Mouse (Mus musculus): ENCODE measurements around the gene Ckap4. TPM values are rescaled to one million over a fixed set of nuclear protein-coding genes. Genes with fewer than 3 reads are reported as not detected.
"Not testable (repeated sequence)": the region's sequence is repeated elsewhere in the genome, so short reads cannot be mapped to it uniquely, and the experiment has no call there.

The Ckap4 gene
- polyA plus RNA-seq, 2 experiments = 143 to 189 TPM

DNA sequence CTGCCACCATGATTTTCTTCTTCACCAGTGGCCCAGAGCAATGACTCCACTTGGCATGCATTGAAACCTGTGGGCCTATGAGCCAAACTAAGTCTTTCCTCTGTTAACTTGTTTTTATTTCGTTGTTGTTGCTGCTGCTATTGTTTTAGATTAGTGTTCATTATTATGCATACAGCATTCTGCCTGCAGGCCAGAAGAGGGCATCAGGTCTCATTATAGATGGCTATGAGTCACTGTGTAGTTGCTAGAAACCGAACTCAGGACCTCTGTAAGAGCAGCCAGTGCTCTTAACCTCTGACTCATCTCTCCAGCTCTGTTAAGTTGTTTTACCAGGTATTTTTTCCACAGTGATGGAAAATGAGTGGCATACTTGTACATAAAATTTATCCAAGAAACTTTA lies 50.8 kb downstream of the Ckap4 start:
- no peak overlapping the region for H3K4me2 ChIP-seq (replicated peaks; ENCODE audit: low read depth, low read length, severe bottlenecking)
- no peak overlapping the region for H3K9ac ChIP-seq (ENCODE audit: low read depth, low read length, severe bottlenecking)
- WGBS = 80% methylated on average over 2 of the region's 2 CpGs
- H3K9me3 ChIP-seq (ENCODE audit: control insufficient read depth, low read length) = no peaks in the 10 kb centered on the region
- no peak overlapping the region for H3K4me3 ChIP-seq (replicated peaks; ENCODE audit: low read length)
- H3K36me3 ChIP-seq (ENCODE audit: control insufficient read depth, insufficient read depth, low read length) = no peaks in the 10 kb centered on the region
- no peak overlapping the region for H3K27ac ChIP-seq (replicated peaks; ENCODE audit: low read depth, low read length)
- DNase-seq (ENCODE audit: low spot score) = no peak
- ATAC-seq (ENCODE audit: low FRiP score, low read depth) = no peak
- no peak for TF ChIP-seq POLR2A (IDR thresholded peaks at IDR 0.05; ENCODE audit: borderline replicate concordance, extremely low read depth, insufficient read depth, insufficient read length)
- no peaks in the 10 kb centered on the region for H3K4me1 ChIP-seq (ENCODE audit: control insufficient read depth, insufficient read depth, low read length)
- H3K27me3 ChIP-seq (ENCODE audit: control insufficient read depth, insufficient read depth, low read length) = no peaks in the 10 kb centered on the region

DNA sequence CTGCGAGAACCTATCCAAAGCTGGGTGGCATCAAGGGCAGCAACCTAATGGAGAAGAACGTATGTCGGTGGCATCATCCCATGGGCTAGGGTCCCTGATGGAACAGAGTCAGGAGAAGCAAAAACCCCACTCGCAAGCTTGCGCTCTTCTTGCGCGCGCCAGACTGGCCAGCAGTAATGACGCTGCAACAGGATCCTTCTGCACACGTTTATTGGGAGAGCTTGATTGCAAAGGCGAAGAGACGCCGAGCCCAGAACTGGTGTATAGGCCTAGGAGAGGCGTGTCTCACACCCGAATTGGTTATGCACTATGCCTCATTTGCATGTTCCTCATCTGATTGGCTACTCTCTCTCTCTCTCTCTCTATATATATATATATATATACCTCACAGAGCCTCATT lies 51.4 kb downstream of the Ckap4 start:
- DNase-seq (ENCODE audit: low spot score); H3K4me3 ChIP-seq (replicated peaks; ENCODE audit: low read length); H3K27me3 ChIP-seq (ENCODE audit: control insufficient read depth, insufficient read depth, low read length); ATAC-seq (ENCODE audit: low FRiP score, low read depth); H3K36me3 ChIP-seq (ENCODE audit: control insufficient read depth, insufficient read depth, low read length); H3K4me1 ChIP-seq (ENCODE audit: control insufficient read depth, insufficient read depth, low read length); H3K4me2 ChIP-seq (replicated peaks; ENCODE audit: low read depth, low read length, severe bottlenecking); H3K9me3 ChIP-seq (ENCODE audit: control insufficient read depth, low read length); H3K9ac ChIP-seq (ENCODE audit: low read depth, low read length, severe bottlenecking); H3K27ac ChIP-seq (replicated peaks; ENCODE audit: low read depth, low read length): not testable (repeated sequence)
- WGBS = 90% methylated on average over 15 of the region's 15 CpGs

DNA sequence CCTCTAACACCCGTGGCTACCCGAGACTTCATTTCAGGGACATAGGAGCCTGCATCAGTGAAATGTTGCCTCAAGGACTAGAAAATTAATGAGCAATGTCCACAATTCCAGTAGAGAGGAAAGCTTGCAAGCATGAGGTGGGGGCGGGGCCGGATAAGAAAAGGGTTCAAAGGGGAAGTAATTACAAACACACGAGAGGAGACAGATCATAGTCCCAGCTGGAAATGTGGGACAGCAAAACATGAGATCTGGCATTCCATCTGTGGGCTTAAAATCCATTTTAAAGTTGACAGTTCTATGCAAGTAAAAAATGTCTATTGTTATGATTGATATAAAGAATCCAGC lies 52.6 kb downstream of the Ckap4 start:
- H3K4me3 ChIP-seq (replicated peaks; ENCODE audit: low read length) = no peak overlapping the region
- no peaks in the 10 kb centered on the region for H3K4me1 ChIP-seq (ENCODE audit: control insufficient read depth, insufficient read depth, low read length)
- no peak for ATAC-seq (ENCODE audit: low FRiP score, low read depth)
- TF ChIP-seq POLR2A (IDR thresholded peaks at IDR 0.05; ENCODE audit: borderline replicate concordance, extremely low read depth, insufficient read depth, insufficient read length) = no peak
- WGBS = 42% methylated on average over 5 of the region's 5 CpGs
- H3K4me2 ChIP-seq (replicated peaks; ENCODE audit: low read depth, low read length, severe bottlenecking) = no peak overlapping the region
- H3K36me3 ChIP-seq (ENCODE audit: control insufficient read depth, insufficient read depth, low read length) = no peaks in the 10 kb centered on the region
- H3K27ac ChIP-seq (replicated peaks; ENCODE audit: low read depth, low read length) = no peak overlapping the region
- no peak overlapping the region for H3K9ac ChIP-seq (ENCODE audit: low read depth, low read length, severe bottlenecking)
- DNase-seq (ENCODE audit: low spot score) = no peak
- H3K27me3 ChIP-seq (ENCODE audit: control insufficient read depth, insufficient read depth, low read length) = no peaks in the 10 kb centered on the region
- no peaks in the 10 kb centered on the region for H3K9me3 ChIP-seq (ENCODE audit: control insufficient read depth, low read length)

DNA sequence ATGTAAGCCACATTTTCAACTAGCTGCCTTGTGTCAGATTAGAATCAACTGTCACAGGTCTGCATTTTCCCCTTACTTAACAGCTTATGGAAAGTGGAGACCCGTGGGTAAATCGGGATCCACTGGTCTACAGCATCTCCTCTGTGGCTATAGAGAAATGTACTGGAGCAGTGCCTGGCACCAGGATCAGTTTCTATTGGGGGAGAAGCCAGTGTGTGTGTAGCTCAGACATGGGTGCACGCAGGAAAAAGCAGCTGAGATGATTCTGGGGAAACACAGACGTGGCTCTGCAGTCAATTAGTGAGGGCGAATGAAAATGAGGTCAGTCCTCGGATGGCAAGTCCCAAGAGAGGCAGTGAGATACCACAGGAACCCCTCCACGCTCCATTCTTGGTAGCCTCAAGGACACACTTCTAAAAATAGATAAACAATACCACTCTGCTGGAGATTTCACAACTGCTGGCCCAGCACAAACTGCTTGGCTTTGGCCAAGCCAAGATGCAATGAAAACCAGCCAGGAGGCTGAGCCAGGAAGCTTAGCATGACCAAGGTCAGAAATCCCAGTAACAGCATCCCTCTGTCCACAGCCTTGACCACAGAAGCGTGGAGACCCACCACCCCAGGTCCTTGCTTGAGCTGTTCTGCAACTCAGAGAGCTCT lies 53.1 kb downstream of the Ckap4 start:
- Histone ChIP-seq H3K27me3 (ENCODE audit: control insufficient read depth, insufficient read depth, low read length) (no peaks in the 10 kb centered on the region), H3K4me2 (replicated peaks; ENCODE audit: low read depth, low read length, severe bottlenecking) (no peak overlapping the region), H3K4me3 (replicated peaks; ENCODE audit: low read length) (no peak overlapping the region), H3K27ac (replicated peaks; ENCODE audit: low read depth, low read length) (no peak overlapping the region), H3K4me1 (ENCODE audit: control insufficient read depth, insufficient read depth, low read length) (no peaks in the 10 kb centered on the region), H3K9me3 (ENCODE audit: control insufficient read depth, low read length) (no peaks in the 10 kb centered on the region), H3K9ac (ENCODE audit: low read depth, low read length, severe bottlenecking) (no peak overlapping the region), H3K36me3 (ENCODE audit: control insufficient read depth, insufficient read depth, low read length) (no peaks in the 10 kb centered on the region)
- TF ChIP-seq POLR2A (IDR thresholded peaks at IDR 0.05; ENCODE audit: borderline replicate concordance, extremely low read depth, insufficient read depth, insufficient read length) = no peak
- DNase-seq (ENCODE audit: low spot score) (no peak), ATAC-seq (ENCODE audit: low FRiP score, low read depth) (no peak)
- WGBS = 53% methylated on average over 8 of the region's 8 CpGs

DNA sequence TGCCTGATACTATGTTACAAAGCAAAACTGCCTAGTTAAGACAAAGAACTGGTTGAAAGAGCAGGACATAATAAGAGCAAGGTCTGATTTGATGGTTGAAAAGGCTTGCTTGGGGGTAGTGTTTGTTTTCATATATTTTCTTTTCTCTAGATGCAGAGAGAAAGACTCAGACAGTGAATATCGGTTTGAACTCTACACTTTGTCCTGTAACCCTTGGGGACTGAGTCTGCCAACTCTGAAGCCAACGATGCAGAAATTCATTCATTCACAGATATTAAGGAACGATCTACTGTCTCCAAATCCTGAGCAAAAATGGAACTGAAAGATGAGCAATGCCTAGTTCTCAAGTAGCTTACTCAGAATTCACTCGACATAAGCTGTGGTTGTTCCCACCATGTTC lies 53.7 kb downstream of the Ckap4 start:
- Histone ChIP-seq H3K4me1 (ENCODE audit: control insufficient read depth, insufficient read depth, low read length) (no peaks in the 10 kb centered on the region), H3K9ac (ENCODE audit: low read depth, low read length, severe bottlenecking) (no peak overlapping the region), H3K27ac (replicated peaks; ENCODE audit: low read depth, low read length) (no peak overlapping the region), H3K27me3 (ENCODE audit: control insufficient read depth, insufficient read depth, low read length) (no peaks in the 10 kb centered on the region), H3K4me2 (replicated peaks; ENCODE audit: low read depth, low read length, severe bottlenecking) (no peak overlapping the region), H3K4me3 (replicated peaks; ENCODE audit: low read length) (no peak overlapping the region), H3K36me3 (ENCODE audit: control insufficient read depth, insufficient read depth, low read length) (no peaks in the 10 kb centered on the region), H3K9me3 (ENCODE audit: control insufficient read depth, low read length) (no peaks in the 10 kb centered on the region)
- WGBS = 88% methylated on average over 4 of the region's 4 CpGs
- DNase-seq (ENCODE audit: low spot score) (no peak), ATAC-seq (ENCODE audit: low FRiP score, low read depth) (no peak)
- no peak for TF ChIP-seq POLR2A (IDR thresholded peaks at IDR 0.05; ENCODE audit: borderline replicate concordance, extremely low read depth, insufficient read depth, insufficient read length)

- TF ChIP-seq POLR2A (IDR thresholded peaks at IDR 0.05; ENCODE audit: borderline replicate concordance, extremely low read depth, insufficient read depth, insufficient read length) = no peak
- H3K27ac ChIP-seq (replicated peaks; ENCODE audit: low read depth, low read length) = no peak overlapping the region
- peak; percentile 51 for ATAC-seq (ENCODE audit: low FRiP score, low read depth)
- DNase-seq (ENCODE audit: low spot score) = no peak
- H3K4me3 ChIP-seq (replicated peaks; ENCODE audit: low read length) = no peak overlapping the region
- H3K9ac ChIP-seq (ENCODE audit: low read depth, low read length, severe bottlenecking) = no peak overlapping the region
- H3K36me3 ChIP-seq (ENCODE audit: control insufficient read depth, insufficient read depth, low read length) = no peaks in the 10 kb centered on the region
- WGBS = 42% methylated on average over 3 of the region's 3 CpGs
- H3K4me1 ChIP-seq (ENCODE audit: control insufficient read depth, insufficient read depth, low read length) = no peaks in the 10 kb centered on the region
- H3K4me2 ChIP-seq (replicated peaks; ENCODE audit: low read depth, low read length, severe bottlenecking) = no peak overlapping the region
- no peaks in the 10 kb centered on the region for H3K9me3 ChIP-seq (ENCODE audit: control insufficient read depth, low read length)
- no peaks in the 10 kb centered on the region for H3K27me3 ChIP-seq (ENCODE audit: control insufficient read depth, insufficient read depth, low read length)
These were observed 56.2 kb downstream of the Ckap4 start for GRCm38 (mm10) chr10:84477613-84478076.
